Comparison of ENCODE assay signal across 8 mouse cellular contexts in the genomic region with DNA sequence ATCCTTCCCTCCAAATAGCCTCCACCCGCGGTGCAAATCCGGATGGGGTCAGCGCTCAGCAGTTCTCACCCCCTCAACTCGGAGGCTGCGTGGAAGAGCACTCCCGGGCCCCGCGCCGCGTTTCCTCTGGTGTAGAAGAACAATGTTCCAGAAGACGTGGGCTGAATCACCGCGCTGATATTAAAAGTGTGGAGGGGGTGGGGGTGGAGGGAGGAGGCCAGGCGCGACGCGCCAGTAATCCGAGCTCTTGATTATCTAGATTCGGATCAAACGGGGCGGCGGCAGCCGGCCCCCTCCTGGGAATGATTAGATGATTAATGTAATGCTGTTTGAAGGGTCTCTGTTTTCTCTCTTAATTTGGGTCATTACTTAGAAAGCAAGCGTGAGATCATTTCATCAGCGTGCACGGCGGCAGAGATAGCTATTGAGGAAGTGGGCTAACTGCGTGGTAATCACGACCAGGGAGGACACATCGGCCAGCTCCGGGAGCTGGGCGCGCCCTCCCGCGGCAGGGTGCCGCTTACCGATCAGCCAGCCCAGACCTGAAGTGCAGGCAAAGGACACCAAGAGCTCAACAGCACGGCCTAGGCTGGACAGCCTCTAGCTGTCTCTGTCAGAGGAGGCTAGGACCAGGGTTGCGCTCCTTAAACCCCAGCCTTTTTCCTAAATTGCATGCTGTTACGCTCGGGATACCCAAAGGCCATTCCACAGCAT. TPM values are rescaled to one million over a fixed set of nuclear protein-coding genes. Genes with fewer than 3 reads are reported as not detected.
A peak's percentile ranks its signal among the peaks of the same experiment; 100 is the strongest.
DNase-seq lines count a peak whose midpoint lies in the region; ATAC-seq and TF ChIP-seq lines count a peak whose summit lies in the region.

No protein-coding gene starts in this region.

- H3K9ac ChIP-seq in lung, embryonic 14.5 days = no peak overlapping the region
- no peak overlapping the region for H3K9ac ChIP-seq in hindbrain, postnatal 0 days (replicated peaks; ENCODE audit: low read length)
- H3K9ac ChIP-seq in neural tube, embryonic 13.5 days = no peak overlapping the region

- H3K27me3 ChIP-seq in lung, embryonic 14.5 days (ENCODE audit: insufficient read depth, low read length) = peaks cover 99% of the 10 kb centered on the region
- peaks cover 74% of the 10 kb centered on the region for H3K27me3 ChIP-seq in hindbrain, postnatal 0 days (ENCODE audit: insufficient read depth, low read length)
- H3K27me3 ChIP-seq in neural tube, embryonic 13.5 days = peaks cover 99% of the 10 kb centered on the region

- ATAC-seq in lung, embryonic 14.5 days (ENCODE audit: insufficient read depth) = no peak
- no peak for ATAC-seq in hindbrain, postnatal 0 days
- no peak for ATAC-seq in neural tube, embryonic 13.5 days (ENCODE audit: low read depth)
- ATAC-seq in inflammation-experienced regulatory T-cells, adult 6 months = no peak

- H3K4me1 ChIP-seq in lung, embryonic 14.5 days (ENCODE audit: insufficient read depth) = no peaks in the 10 kb centered on the region
- H3K4me1 ChIP-seq in lung, adult 2 months (ENCODE audit: control insufficient read depth, insufficient read depth, low read length) = no peaks in the 10 kb centered on the region
- peaks cover 4% of the 10 kb centered on the region; the same call in 1 of the 2 replicates for H3K4me1 ChIP-seq in hindbrain, postnatal 0 days (ENCODE audit: insufficient read depth, low read length)
- H3K4me1 ChIP-seq in neural tube, embryonic 13.5 days (replicated peaks) = peaks cover 36% of the 10 kb centered on the region

- peak; percentile 12; the same call in 1 of the 2 replicates for TF ChIP-seq CTCF in lung, embryonic 14.5 days (IDR thresholded peaks at IDR 0.05; ENCODE audit: low read depth)
- no peak for TF ChIP-seq CTCF in lung, adult 2 months (IDR thresholded peaks at IDR 0.05; ENCODE audit: insufficient read depth, low read length)
- no peak for TF ChIP-seq CTCF in hindbrain, postnatal 0 days (IDR thresholded peaks at IDR 0.05; ENCODE audit: low read depth)

- no peak for TF ChIP-seq POLR2A in lung, adult 2 months (IDR thresholded peaks at IDR 0.05; ENCODE audit: borderline replicate concordance, extremely low read depth, low read depth, low read length)

- H3K9me3 ChIP-seq in lung, embryonic 14.5 days (ENCODE audit: low read depth, low read length) = no peaks in the 10 kb centered on the region
- no peaks in the 10 kb centered on the region for H3K9me3 ChIP-seq in hindbrain, postnatal 0 days (ENCODE audit: low read length)
- H3K9me3 ChIP-seq in neural tube, embryonic 13.5 days = no peaks in the 10 kb centered on the region

- 0 out of 2 replicates have a peak overlapping the region, but pooled peaks have one; percentile 12 for H3K4me3 ChIP-seq in lung, embryonic 14.5 days (ENCODE audit: low read depth, low read length)
- H3K4me3 ChIP-seq in lung, adult 2 months (replicated peaks; ENCODE audit: extremely low read depth, low read depth, low read length) = no peak overlapping the region
- H3K4me3 ChIP-seq in hindbrain, postnatal 0 days (ENCODE audit: low read length) = peak overlapping the region; percentile 14; the same call in 1 of the 2 replicates
- H3K4me3 ChIP-seq in neural tube, embryonic 13.5 days = no peak overlapping the region

- peak; percentile 21 to 68 for DNase-seq in adrenal gland, adult (ENCODE audit: inconsistent age in 2 of 2, low spot score in 1 of 2)
- DNase-seq in adrenal gland, adult 18-20 months (ENCODE audit: low spot score in 2 of 2) = no peak
- no peak for DNase-seq in lung, embryonic 14.5 days
- DNase-seq in lung, adult 2 months = no peak
- DNase-seq in hindbrain, postnatal 0 days (ENCODE audit: low spot score) = no peak
- no peak for DNase-seq in thymus, postnatal 25 days

- H3K27ac ChIP-seq in lung, embryonic 14.5 days (ENCODE audit: low read depth) = no peak overlapping the region
- H3K27ac ChIP-seq in hindbrain, postnatal 0 days = no peak overlapping the region
- no peak overlapping the region for H3K27ac ChIP-seq in neural tube, embryonic 13.5 days (replicated peaks)

- under 1% methylated on average over 42 of the region's 42 CpGs for WGBS in lung, embryonic 14.5 days
- WGBS in lung, adult 2 months = 3% methylated on average over 42 of the region's 42 CpGs
- WGBS in hindbrain, postnatal 0 days = 1% methylated on average over 42 of the region's 42 CpGs
- WGBS in neural tube, embryonic 13.5 days = under 1% methylated on average over 42 of the region's 42 CpGs

- 0 out of 2 replicates have a peak overlapping the region, but pooled peaks have one; percentile 0 for H3K4me2 ChIP-seq in lung, embryonic 14.5 days
- H3K4me2 ChIP-seq in hindbrain, postnatal 0 days (ENCODE audit: low read depth, low read length) = 0 out of 2 replicates have a peak overlapping the region, but pooled peaks have one; percentile 3
- H3K4me2 ChIP-seq in neural tube, embryonic 13.5 days = 0 out of 2 replicates have a peak overlapping the region, but pooled peaks have one; percentile 1

- H3K36me3 ChIP-seq in lung, embryonic 14.5 days (ENCODE audit: insufficient read depth) = no peaks in the 10 kb centered on the region
- no peaks in the 10 kb centered on the region for H3K36me3 ChIP-seq in hindbrain, postnatal 0 days (ENCODE audit: insufficient read depth, low read length)
- H3K36me3 ChIP-seq in neural tube, embryonic 13.5 days = no peaks in the 10 kb centered on the region

RNA-seq across cellular contexts. Expression of a gene that starts 6.8 kb away (rescaled TPM):
- total RNA-seq in adrenal gland, adult 18-20 months (2021) = not detected
- not detected in 2 replicates for polyA plus RNA-seq in lung, embryonic 14.5 days (2014; fragmentation: Nextera tagmentation; extraction: Ambion mirVana)
- polyA plus RNA-seq in lung, adult 2 months (2012; rRNA removed) = not detected in 2 replicates
- 0.52 and 1.8 TPM in 2 replicates for total RNA-seq in hindbrain, postnatal 0 days (2014; rRNA removed)
- not detected in 2 replicates for polyA plus RNA-seq in hindbrain, postnatal 0 days (2015; fragmentation: Nextera tagmentation; extraction: Ambion mirVana)
- polyA plus RNA-seq in neural tube, embryonic 13.5 days (2015; fragmentation: Nextera tagmentation; extraction: Ambion mirVana) = 0.59 TPM in 1 of 2 replicates, not detected in the other
- not detected for polyA plus RNA-seq in inflammation-experienced regulatory T-cells, adult 6 months (2017; shearing (Covaris generic))

RNA-seq across cellular contexts. Expression of a gene that starts 57.3 kb away (rescaled TPM):
- 10 to 100 TPM; 27.0 to 38.3 TPM for total RNA-seq in adrenal gland, adult 18-20 months (2021)
- 39.6 TPM in 2 replicates for polyA plus RNA-seq in lung, embryonic 14.5 days (2014; fragmentation: Nextera tagmentation; extraction: Ambion mirVana)
- 4.5 and 7.5 TPM in 2 replicates for polyA plus RNA-seq in lung, adult 2 months (2012; rRNA removed)
- total RNA-seq in hindbrain, postnatal 0 days (2014; rRNA removed) = 15.3 and 20.7 TPM in 2 replicates
- 39.3 and 42.0 TPM in 2 replicates for polyA plus RNA-seq in hindbrain, postnatal 0 days (2015; fragmentation: Nextera tagmentation; extraction: Ambion mirVana)
- polyA plus RNA-seq in neural tube, embryonic 13.5 days (2015; fragmentation: Nextera tagmentation; extraction: Ambion mirVana) = 32.6 and 36.0 TPM in 2 replicates
- 100 to 1,000 TPM in 2 of 3 experiments, 10 to 100 TPM in 1; 93.9 to 125 (median 118) TPM for polyA plus RNA-seq in inflammation-experienced regulatory T-cells, adult 6 months (2017; shearing (Covaris generic))

RNA-seq across cellular contexts. Expression of a gene that starts 57.5 kb away (rescaled TPM):
- total RNA-seq in adrenal gland, adult 18-20 months (2021) = under 1 TPM in 1 of 2 experiments, not detected in 1; 0.20 TPM
- polyA plus RNA-seq in lung, embryonic 14.5 days (2014; fragmentation: Nextera tagmentation; extraction: Ambion mirVana) = 0.14 and 0.19 TPM in 2 replicates
- polyA plus RNA-seq in lung, adult 2 months (2012; rRNA removed) = 0.07 and 0.19 TPM in 2 replicates
- total RNA-seq in hindbrain, postnatal 0 days (2014; rRNA removed) = 0.32 and 0.52 TPM in 2 replicates
- 0.08 and 0.16 TPM in 2 replicates for polyA plus RNA-seq in hindbrain, postnatal 0 days (2015; fragmentation: Nextera tagmentation; extraction: Ambion mirVana)
- polyA plus RNA-seq in neural tube, embryonic 13.5 days (2015; fragmentation: Nextera tagmentation; extraction: Ambion mirVana) = 0.15 TPM in 1 of 2 replicates, not detected in the other
- not detected for polyA plus RNA-seq in inflammation-experienced regulatory T-cells, adult 6 months (2017; shearing (Covaris generic))

Comparison
In these comparisons a context has a peak if more than half of its experiments do, and no peak if none do; other contexts are left out.
1. DNase-seq: peak in adrenal gland, adult (2 of 2); none in adrenal gland, adult 18-20 months (0 of 2), lung, embryonic 14.5 days (single experiment), lung, adult 2 months (single experiment), hindbrain, postnatal 0 days (single experiment) and thymus, postnatal 25 days (single experiment).
2. H3K4me3 ChIP-seq: peak in lung, embryonic 14.5 days (single experiment) and hindbrain, postnatal 0 days (single experiment); none in lung, adult 2 months (single experiment) and neural tube, embryonic 13.5 days (single experiment).
3. Peak in every context shown above with its lines, with median percentiles within 50 percentile points of each other: H3K4me2 ChIP-seq.